9 mouse cellular contexts compared by ENCODE assay signal in genomic region chr4:135960717-135961116, GRCm38 (mm10). TPM values are rescaled to one million over a fixed set of nuclear protein-coding genes. Genes with fewer than 3 reads are reported as not detected.
DNase-seq lines count a peak whose midpoint lies in the region; ATAC-seq lines count a peak whose summit lies in the region.
"Had no signal": no experiment of that assay in that cellular context is flagged by ENCODE, and none has a peak within 500 bp of the region (broad histone marks: within the 10 kb centered on the region; RNA-seq: fewer than 3 reads in every experiment).

No protein-coding gene starts in this region.

- H3K4me2 ChIP-seq in forebrain, embryonic 11.5 days (ENCODE audit: low read depth, low read length, severe bottlenecking) = no peak overlapping the region
- H3K4me2 ChIP-seq in forebrain, embryonic 16.5 days (ENCODE audit: low read length) = no peak overlapping the region
- H3K4me2 ChIP-seq: lung, embryonic 15.5 days had no signal

- H3K36me3 ChIP-seq in forebrain, embryonic 11.5 days (ENCODE audit: control insufficient read depth, insufficient read depth, low read length) = no peaks in the 10 kb centered on the region
- peaks cover 4% of the 10 kb centered on the region; the same call in 1 of the 2 replicates for H3K36me3 ChIP-seq in forebrain, embryonic 16.5 days (ENCODE audit: control insufficient read depth, insufficient read depth)

- peak; percentile 90 for DNase-seq in forebrain, embryonic 11.5 days (ENCODE audit: low spot score)
- DNase-seq in CD8-positive naive resting alpha-beta T cell, adult 2 months (ENCODE audit: low read depth in 2 of 2, low spot score in 2 of 2) = peak; percentile 78 to 83
- DNase-seq in c-Kit-positive CD71-positive TER-119-negative erythroid progenitor cells, embryonic 14.5 days (ENCODE audit: low read depth) = peak; percentile 85
- peak; percentile 76 to 84 for DNase-seq in frontal cortex, postnatal 36 days (ENCODE audit: low spot score in 2 of 2)
- DNase-seq in layer of hippocampus, adult 9-11 months = peak; percentile 77
- peak; percentile 81 to 93 for DNase-seq in spleen, postnatal 10 days (ENCODE audit: low spot score in 2 of 2)

- 24% methylated on average over 5 of the region's 5 CpGs for WGBS in forebrain, embryonic 11.5 days
- WGBS in forebrain, embryonic 16.5 days = 21% methylated on average over 5 of the region's 5 CpGs

- H3K9ac ChIP-seq in forebrain, embryonic 11.5 days (ENCODE audit: low read length) = no peak overlapping the region
- H3K9ac ChIP-seq in forebrain, embryonic 16.5 days (replicated peaks; ENCODE audit: low read depth, low read length) = no peak overlapping the region
- H3K9ac ChIP-seq: lung, embryonic 15.5 days had no signal

- no peak overlapping the region for H3K27ac ChIP-seq in forebrain, embryonic 11.5 days (ENCODE audit: low read depth, low read length)
- H3K27ac ChIP-seq in forebrain, embryonic 16.5 days (ENCODE audit: low read length) = no peak overlapping the region
- H3K27ac ChIP-seq: lung, embryonic 15.5 days had no signal

- no peaks in the 10 kb centered on the region for H3K9me3 ChIP-seq in forebrain, embryonic 11.5 days (ENCODE audit: control insufficient read depth, low read length)
- H3K9me3 ChIP-seq in forebrain, embryonic 16.5 days (ENCODE audit: control insufficient read depth, low read length) = no peaks in the 10 kb centered on the region
- H3K9me3 ChIP-seq: lung, embryonic 15.5 days had no signal

- peaks cover 6% of the 10 kb centered on the region for H3K4me1 ChIP-seq in forebrain, embryonic 11.5 days (replicated peaks; ENCODE audit: control insufficient read depth, insufficient read depth, low read length)
- H3K4me1 ChIP-seq in forebrain, embryonic 16.5 days (replicated peaks; ENCODE audit: control insufficient read depth, insufficient read depth, low read length) = peaks cover 16% of the 10 kb centered on the region

- H3K4me3 ChIP-seq in forebrain, embryonic 11.5 days (ENCODE audit: low read depth, low read length) = no peak overlapping the region
- H3K4me3 ChIP-seq in forebrain, embryonic 16.5 days (replicated peaks; ENCODE audit: low read length) = no peak overlapping the region
- H3K4me3 ChIP-seq: lung, embryonic 15.5 days had no signal

- H3K27me3 ChIP-seq in forebrain, embryonic 11.5 days (ENCODE audit: control insufficient read depth, insufficient read depth, low read length) = no peaks in the 10 kb centered on the region
- no peaks in the 10 kb centered on the region for H3K27me3 ChIP-seq in forebrain, embryonic 16.5 days (replicated peaks; ENCODE audit: control insufficient read depth, insufficient read depth, low read length)
- H3K27me3 ChIP-seq: lung, embryonic 15.5 days had no signal

- ATAC-seq in forebrain, embryonic 11.5 days (replicated peaks; ENCODE audit: low FRiP score) = peak; percentile 22; the same call in 1 of the 2 replicates
- no peak for ATAC-seq in forebrain, embryonic 16.5 days
- peak; percentile 56 for ATAC-seq in megakaryocyte, adult 5-6 weeks (ENCODE audit: poor library complexity, severe bottlenecking)

RNA-seq across cellular contexts. Expression of gene Gale, which starts 2.8 kb away (rescaled TPM):
- polyA plus RNA-seq in forebrain, embryonic 11.5 days (2014; fragmentation: Nextera tagmentation; extraction: Ambion mirVana) = 29.9 and 32.5 TPM in 2 replicates
- 34.7 and 44.1 TPM in 2 replicates for polyA plus RNA-seq in forebrain, embryonic 16.5 days (2015; fragmentation: Nextera tagmentation; extraction: Ambion mirVana)
- 6.4 and 7.6 TPM in 2 replicates for total RNA-seq in megakaryocyte, adult 5-6 weeks (2015)
- total RNA-seq in megakaryocyte, adult 5-6 weeks (2017) = 10.0 and 11.6 TPM in 2 replicates

RNA-seq across cellular contexts. Expression of gene Lypla2, which starts 11.7 kb away (rescaled TPM):
- polyA plus RNA-seq in forebrain, embryonic 11.5 days (2014; fragmentation: Nextera tagmentation; extraction: Ambion mirVana) = 169 and 178 TPM in 2 replicates
- 169 and 197 TPM in 2 replicates for polyA plus RNA-seq in forebrain, embryonic 16.5 days (2015; fragmentation: Nextera tagmentation; extraction: Ambion mirVana)
- total RNA-seq in megakaryocyte, adult 5-6 weeks (2015) = 49.7 and 51.4 TPM in 2 replicates
- 21.4 and 25.3 TPM in 2 replicates for total RNA-seq in megakaryocyte, adult 5-6 weeks (2017)

RNA-seq across cellular contexts. Expression of gene Hmgcl, which starts 14.5 kb away (rescaled TPM):
- 55.9 and 59.9 TPM in 2 replicates for polyA plus RNA-seq in forebrain, embryonic 11.5 days (2014; fragmentation: Nextera tagmentation; extraction: Ambion mirVana)
- polyA plus RNA-seq in forebrain, embryonic 16.5 days (2015; fragmentation: Nextera tagmentation; extraction: Ambion mirVana) = 62.2 and 67.9 TPM in 2 replicates
- 60.7 and 76.8 TPM in 2 replicates for total RNA-seq in megakaryocyte, adult 5-6 weeks (2015)
- total RNA-seq in megakaryocyte, adult 5-6 weeks (2017) = 54.9 and 60.4 TPM in 2 replicates

RNA-seq across cellular contexts. Expression of gene Pithd1, which starts 26.3 kb away (rescaled TPM):
- polyA plus RNA-seq in forebrain, embryonic 11.5 days (2014; fragmentation: Nextera tagmentation; extraction: Ambion mirVana) = 64.9 and 67.6 TPM in 2 replicates
- polyA plus RNA-seq in forebrain, embryonic 16.5 days (2015; fragmentation: Nextera tagmentation; extraction: Ambion mirVana) = 56.0 and 56.1 TPM in 2 replicates
- 14.9 and 18.5 TPM in 2 replicates for total RNA-seq in megakaryocyte, adult 5-6 weeks (2015)
- 20.6 and 26.2 TPM in 2 replicates for total RNA-seq in megakaryocyte, adult 5-6 weeks (2017)

RNA-seq across cellular contexts. Expression of gene Fuca1, which starts 40.2 kb away (rescaled TPM):
- 42.3 and 49.2 TPM in 2 replicates for polyA plus RNA-seq in forebrain, embryonic 11.5 days (2014; fragmentation: Nextera tagmentation; extraction: Ambion mirVana)
- 52.9 and 58.8 TPM in 2 replicates for polyA plus RNA-seq in forebrain, embryonic 16.5 days (2015; fragmentation: Nextera tagmentation; extraction: Ambion mirVana)
- 72.1 and 86.7 TPM in 2 replicates for total RNA-seq in megakaryocyte, adult 5-6 weeks (2015)
- total RNA-seq in megakaryocyte, adult 5-6 weeks (2017) = 143 and 189 TPM in 2 replicates
